Mouse (Mus musculus): ENCODE results near the gene Psma5. TPM values are rescaled to one million over a fixed set of nuclear protein-coding genes. Genes with fewer than 3 reads are reported as not detected.

Psma5 gene
- polyA plus RNA-seq, 1 experiment from 2014 or later, result 324 TPM

DNA sequence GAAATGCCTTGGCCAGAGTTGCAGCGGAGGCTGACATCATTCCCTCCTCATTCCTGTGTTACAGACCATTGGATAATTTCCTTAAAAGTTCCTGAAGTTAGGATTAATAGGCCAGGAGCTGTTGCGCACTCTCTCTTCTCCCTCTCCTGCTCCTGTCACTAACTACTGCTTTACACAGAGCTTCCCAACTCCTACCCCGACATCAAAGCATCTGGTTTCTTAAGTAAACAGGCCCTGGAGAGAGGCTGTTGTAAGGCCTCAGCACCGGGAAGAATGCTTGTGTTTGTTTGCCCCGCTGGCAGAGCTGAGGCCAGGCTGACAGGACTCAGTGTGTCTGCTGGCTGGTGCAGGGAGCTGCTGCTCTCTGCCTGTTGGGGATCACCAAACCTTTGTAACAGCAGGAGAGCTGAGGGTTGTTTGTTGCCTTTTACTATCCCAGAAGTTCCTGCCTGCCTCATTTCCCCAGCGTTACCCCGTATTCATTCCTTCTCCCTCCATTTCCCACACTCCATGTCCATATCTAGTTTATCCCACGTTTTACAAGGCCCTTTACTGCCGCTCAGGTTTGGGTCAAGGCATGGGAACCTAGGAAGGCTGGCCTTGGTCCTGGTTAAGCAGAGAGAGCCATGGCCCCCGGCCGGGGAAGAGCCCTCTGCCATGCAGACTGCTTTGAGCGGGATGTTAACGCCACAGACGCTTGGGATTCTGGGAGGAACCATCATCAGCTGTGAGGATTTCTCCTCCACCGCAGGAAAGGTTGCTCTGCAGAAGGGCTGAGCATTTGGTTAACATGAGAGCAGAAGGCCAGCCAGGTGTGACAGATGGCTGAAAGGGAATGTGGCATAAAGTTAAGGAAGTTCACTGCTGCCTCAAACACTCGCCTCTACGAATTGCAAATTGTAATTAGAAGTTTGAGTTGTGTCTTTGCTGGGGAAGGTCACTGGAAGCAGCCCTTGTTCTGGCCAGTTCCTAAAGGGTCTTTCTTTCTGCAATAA is 31.4 kb downstream of the Psma5 start:
- Histone ChIP-seq H3K36me3 (ENCODE audit: control insufficient read depth, insufficient read depth, low read length) (no peaks in the 10 kb centered on the region), H3K4me1 (ENCODE audit: control insufficient read depth, insufficient read depth, low read length) (peaks cover 55% of the 10 kb centered on the region), H3K4me3 (ENCODE audit: low read depth, low read length) (no peak overlapping the region), H3K9ac (ENCODE audit: low read length) (peak overlapping the region; percentile 13; the same call in 1 of the 2 replicates), H3K27ac (ENCODE audit: low read depth, low read length) (peak overlapping the region; percentile 3; the same call in 1 of the 2 replicates), H3K9me3 (replicated peaks; ENCODE audit: control insufficient read depth, low read length) (no peaks in the 10 kb centered on the region), H3K27me3 (replicated peaks; ENCODE audit: control insufficient read depth, insufficient read depth, low read length) (no peaks in the 10 kb centered on the region), H3K4me2 (ENCODE audit: low read length) (peak overlapping the region; percentile 33)
- WGBS, result 16% methylated on average over 17 of the region's 17 CpGs
- DNase-seq (ENCODE audit: low spot score) (peak; percentile 61), ATAC-seq (no peak)

DNA sequence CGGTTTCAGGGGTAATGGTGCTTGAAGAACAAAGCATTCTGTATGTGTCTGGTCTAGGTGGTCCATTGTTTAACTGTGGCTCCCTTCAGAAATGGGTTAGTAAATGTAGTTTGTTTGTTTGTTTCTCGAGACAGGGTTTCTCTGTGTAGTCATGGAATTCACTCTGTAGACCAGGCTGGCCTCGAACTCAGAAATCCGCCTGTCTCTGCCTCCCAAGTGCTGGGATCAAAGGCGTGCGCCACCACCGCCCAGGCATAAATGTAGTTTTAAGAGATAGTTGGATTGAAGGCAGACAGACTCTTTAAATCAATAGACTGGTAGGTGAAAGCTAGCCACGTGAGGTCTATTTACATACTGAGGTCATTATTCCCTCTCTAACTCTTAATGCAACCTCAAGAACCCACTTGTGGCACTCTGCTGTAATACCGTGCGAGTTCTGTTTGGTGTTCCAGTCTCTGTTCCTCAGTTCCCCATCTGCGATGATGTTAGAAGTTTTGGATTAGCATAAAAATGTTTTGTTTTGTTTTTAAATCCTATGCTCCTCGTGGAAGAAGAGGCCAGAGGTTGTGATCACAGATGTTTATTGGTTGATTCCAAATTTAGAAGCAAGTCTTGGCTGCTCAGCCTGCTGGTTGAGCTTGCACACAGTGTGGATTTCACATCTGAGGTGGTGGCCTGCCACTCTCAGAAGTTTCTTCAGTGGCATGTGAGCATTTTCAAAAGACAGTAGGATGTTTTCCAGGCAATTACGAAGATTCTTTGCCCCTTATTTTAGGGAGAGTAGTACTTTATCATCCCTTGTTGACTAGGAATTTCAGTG is 32.8 kb downstream of the Psma5 start:
- Histone ChIP-seq H3K4me3 (ENCODE audit: low read depth, low read length) (no peak overlapping the region), H3K27ac (ENCODE audit: low read depth, low read length) (no peak overlapping the region), H3K36me3 (ENCODE audit: control insufficient read depth, insufficient read depth, low read length) (no peaks in the 10 kb centered on the region), H3K27me3 (replicated peaks; ENCODE audit: control insufficient read depth, insufficient read depth, low read length) (no peaks in the 10 kb centered on the region), H3K9ac (ENCODE audit: low read length) (no peak overlapping the region), H3K4me1 (ENCODE audit: control insufficient read depth, insufficient read depth, low read length) (peaks cover 59% of the 10 kb centered on the region), H3K4me2 (ENCODE audit: low read length) (no peak overlapping the region), H3K9me3 (replicated peaks; ENCODE audit: control insufficient read depth, low read length) (no peaks in the 10 kb centered on the region)
- DNase-seq (ENCODE audit: low spot score) (no peak), ATAC-seq (no peak)
- 82% methylated on average over 13 of the region's 13 CpGs for WGBS

DNA sequence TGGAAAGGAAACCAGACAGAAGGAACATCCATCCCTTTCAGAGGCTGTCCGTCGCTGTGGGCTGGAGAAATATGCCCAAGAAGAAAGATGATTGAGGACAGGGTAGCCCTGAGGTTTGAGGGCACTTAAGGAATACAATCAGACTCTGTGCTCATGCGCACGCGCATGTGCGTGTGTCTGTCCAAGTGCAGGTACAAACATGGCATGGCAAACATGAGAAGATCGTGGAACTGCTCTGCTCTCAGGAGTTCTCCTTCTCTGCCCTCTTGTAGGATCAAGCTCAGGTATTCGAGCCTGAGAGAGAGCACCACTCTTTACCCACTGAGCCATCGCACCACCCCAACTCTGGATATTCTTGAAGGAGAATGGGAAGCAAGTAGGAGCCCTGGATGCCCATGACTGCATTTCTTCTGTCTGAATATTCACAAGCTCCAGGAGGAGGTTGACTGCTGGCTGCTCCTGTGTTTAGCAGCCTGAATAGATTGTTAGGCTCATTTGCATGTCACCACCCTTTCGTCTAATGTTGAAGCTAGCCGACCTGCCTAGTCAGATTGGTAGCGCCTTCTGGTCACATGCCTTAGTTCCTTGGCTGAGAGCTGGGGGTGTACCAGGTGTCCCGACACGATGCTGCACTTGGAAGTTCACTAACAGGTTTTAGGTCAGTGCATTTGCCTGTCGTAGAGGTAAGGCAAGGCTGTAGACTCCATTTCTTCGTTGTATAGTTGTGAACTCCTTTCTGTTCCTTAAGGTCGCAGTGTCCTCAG is 34.5 kb downstream of the Psma5 start:
- Histone ChIP-seq H3K27ac (ENCODE audit: low read depth, low read length) (no peak overlapping the region), H3K27me3 (replicated peaks; ENCODE audit: control insufficient read depth, insufficient read depth, low read length) (no peaks in the 10 kb centered on the region), H3K4me2 (ENCODE audit: low read length) (no peak overlapping the region), H3K36me3 (ENCODE audit: control insufficient read depth, insufficient read depth, low read length) (no peaks in the 10 kb centered on the region), H3K4me3 (ENCODE audit: low read depth, low read length) (no peak overlapping the region), H3K9ac (ENCODE audit: low read length) (no peak overlapping the region), H3K4me1 (ENCODE audit: control insufficient read depth, insufficient read depth, low read length) (peaks cover 62% of the 10 kb centered on the region), H3K9me3 (replicated peaks; ENCODE audit: control insufficient read depth, low read length) (no peaks in the 10 kb centered on the region)
- DNase-seq (ENCODE audit: low spot score) (peak; percentile 61), ATAC-seq (peak; percentile 47; the same call in 1 of the 2 replicates)
- WGBS, result 64% methylated on average over 17 of the region's 17 CpGs

DNA sequence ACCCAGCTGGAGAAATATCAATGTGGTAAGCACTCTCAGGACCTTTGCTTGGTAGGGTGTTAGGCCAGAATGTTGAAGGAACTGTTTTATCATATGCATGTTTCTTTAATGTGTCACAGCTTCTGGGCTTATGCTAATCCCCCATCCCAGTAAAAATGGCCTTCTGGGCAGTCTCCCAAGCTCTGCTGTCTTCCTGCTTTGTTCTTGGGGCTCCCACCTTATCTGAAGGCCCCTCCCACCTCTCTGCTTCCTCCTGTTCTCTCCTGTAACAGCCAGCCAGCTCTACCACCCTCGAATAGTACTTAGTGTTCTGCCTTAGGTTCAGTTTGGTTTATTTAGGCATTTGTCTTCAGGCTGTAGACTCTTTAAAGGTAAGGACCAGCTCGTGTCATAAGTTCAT is 37.7 kb downstream of the Psma5 start:
- DNase-seq (ENCODE audit: low spot score) (peak; percentile 28), ATAC-seq (no peak)
- WGBS, result 48% methylated on average over 2 of the region's 2 CpGs
- no peak overlapping the region for H3K4me2 ChIP-seq (ENCODE audit: low read length)
- H3K4me1 ChIP-seq (ENCODE audit: control insufficient read depth, insufficient read depth, low read length), result peaks cover 52% of the 10 kb centered on the region
- H3K36me3 ChIP-seq (ENCODE audit: control insufficient read depth, insufficient read depth, low read length), result no peaks in the 10 kb centered on the region
- H3K4me3 ChIP-seq (ENCODE audit: low read depth, low read length), result no peak overlapping the region
- H3K27me3 ChIP-seq (replicated peaks; ENCODE audit: control insufficient read depth, insufficient read depth, low read length), result no peaks in the 10 kb centered on the region
- H3K9ac ChIP-seq (ENCODE audit: low read length), result no peak overlapping the region
- no peak overlapping the region for H3K27ac ChIP-seq (ENCODE audit: low read depth, low read length)
- H3K9me3 ChIP-seq (replicated peaks; ENCODE audit: control insufficient read depth, low read length), result no peaks in the 10 kb centered on the region

DNA sequence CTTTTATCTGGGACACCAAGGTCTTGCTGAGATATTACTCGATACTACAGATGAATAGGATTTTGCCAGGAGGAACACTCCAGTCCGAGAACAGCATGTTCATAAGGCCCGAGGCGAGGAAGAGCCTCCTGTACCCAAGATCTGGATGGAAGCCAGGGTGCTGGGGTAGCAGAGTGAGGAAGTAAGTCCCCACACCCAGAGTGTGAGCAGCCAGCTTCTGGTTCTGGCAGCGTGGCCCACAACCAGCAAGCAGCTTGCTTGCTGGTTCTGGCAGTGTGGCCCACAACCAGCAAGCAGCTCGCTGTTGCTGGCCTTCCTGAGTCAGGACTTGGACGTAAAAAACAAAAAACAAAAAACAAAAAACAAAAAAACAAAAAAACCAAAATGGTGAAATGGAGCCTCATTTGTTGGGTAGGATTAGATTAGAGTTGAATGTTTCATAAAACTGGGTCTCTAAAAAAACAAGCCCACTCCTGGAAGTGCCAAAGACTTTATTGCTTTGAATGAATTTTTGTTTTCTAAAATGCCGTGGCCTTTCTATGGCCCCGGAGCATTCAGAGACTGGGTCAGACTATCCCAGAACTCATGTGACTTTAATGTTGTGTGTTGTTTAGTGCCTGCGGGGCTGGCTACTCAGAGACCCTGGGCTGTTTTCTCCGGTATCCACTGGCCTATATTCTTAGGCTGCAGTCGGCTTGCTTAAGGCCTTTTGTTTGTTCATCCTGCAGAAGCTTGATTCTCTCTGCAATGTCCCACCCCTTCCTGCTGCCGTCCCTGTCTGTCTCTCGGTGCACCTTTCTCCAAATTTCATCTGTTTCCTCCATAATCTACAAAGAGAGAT is 38.9 kb downstream of the Psma5 start:
- DNase-seq (ENCODE audit: low spot score) (peak; percentile 59), ATAC-seq (no peak; the same call in 1 of the 2 replicates)
- Histone ChIP-seq H3K27me3 (replicated peaks; ENCODE audit: control insufficient read depth, insufficient read depth, low read length) (no peaks in the 10 kb centered on the region), H3K36me3 (ENCODE audit: control insufficient read depth, insufficient read depth, low read length) (no peaks in the 10 kb centered on the region), H3K9me3 (replicated peaks; ENCODE audit: control insufficient read depth, low read length) (no peaks in the 10 kb centered on the region), H3K4me3 (ENCODE audit: low read depth, low read length) (0 out of 2 replicates have a peak overlapping the region, but pooled peaks have one; percentile 6), H3K9ac (ENCODE audit: low read length) (peak overlapping the region; percentile 51), H3K4me1 (ENCODE audit: control insufficient read depth, insufficient read depth, low read length) (peaks cover 50% of the 10 kb centered on the region), H3K4me2 (ENCODE audit: low read length) (peak overlapping the region; percentile 36), H3K27ac (ENCODE audit: low read depth, low read length) (peak overlapping the region; percentile 62)
- WGBS, result 16% methylated on average over 14 of the region's 14 CpGs

DNA sequence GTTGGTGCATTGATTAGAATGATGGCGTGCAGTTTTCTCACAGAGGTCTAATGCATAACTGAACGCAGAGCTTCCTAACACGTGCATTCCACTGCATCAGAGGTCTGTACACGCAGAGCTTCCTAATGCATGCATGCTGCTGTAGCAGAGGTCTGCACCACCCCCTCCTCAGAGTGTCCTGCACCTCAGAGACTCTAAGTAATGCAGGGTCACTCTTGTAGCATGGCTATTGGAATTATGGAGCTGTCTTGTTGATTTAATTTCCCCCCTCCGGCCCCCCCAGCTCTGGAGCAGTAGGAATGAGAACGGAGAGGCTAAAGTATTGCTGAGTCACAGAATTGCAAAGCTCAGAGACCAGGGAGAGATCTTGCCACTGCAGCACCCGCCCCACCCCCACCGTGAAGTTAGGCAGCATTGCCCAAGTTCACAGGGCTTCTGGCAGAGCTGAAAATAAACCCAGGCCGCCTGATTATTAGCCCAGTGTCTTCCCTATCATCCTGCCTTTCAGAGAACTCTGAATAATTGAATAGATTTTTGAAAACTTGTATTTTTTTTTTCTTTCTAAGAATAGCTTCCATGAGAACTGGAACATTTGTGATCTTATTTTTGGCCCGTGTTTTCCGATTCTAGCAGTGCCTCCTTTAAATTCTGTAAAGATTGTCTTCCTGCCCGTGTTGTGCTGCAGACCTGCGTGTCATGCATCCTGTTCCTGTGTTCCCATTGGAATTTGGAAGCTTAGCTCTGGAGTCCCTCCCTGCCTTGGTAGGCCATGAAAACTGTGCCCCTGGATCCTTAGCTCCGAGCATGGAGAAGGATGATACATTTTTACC is 39.7 kb downstream of the Psma5 start:
- H3K27ac ChIP-seq (ENCODE audit: low read depth, low read length), result peak overlapping the region; percentile 62
- 0 out of 2 replicates have a peak overlapping the region, but pooled peaks have one; percentile 6 for H3K4me3 ChIP-seq (ENCODE audit: low read depth, low read length)
- no peaks in the 10 kb centered on the region for H3K9me3 ChIP-seq (replicated peaks; ENCODE audit: control insufficient read depth, low read length)
- ATAC-seq (peak; percentile 54), DNase-seq (ENCODE audit: low spot score) (peak; percentile 51)
- no peaks in the 10 kb centered on the region for H3K36me3 ChIP-seq (ENCODE audit: control insufficient read depth, insufficient read depth, low read length)
- H3K27me3 ChIP-seq (replicated peaks; ENCODE audit: control insufficient read depth, insufficient read depth, low read length), result no peaks in the 10 kb centered on the region
- WGBS, result 21% methylated on average over 14 of the region's 14 CpGs
- peak overlapping the region; percentile 36 for H3K4me2 ChIP-seq (ENCODE audit: low read length)
- H3K4me1 ChIP-seq (ENCODE audit: control insufficient read depth, insufficient read depth, low read length), result peaks cover 43% of the 10 kb centered on the region
- H3K9ac ChIP-seq (ENCODE audit: low read length), result peak overlapping the region; percentile 51

DNA sequence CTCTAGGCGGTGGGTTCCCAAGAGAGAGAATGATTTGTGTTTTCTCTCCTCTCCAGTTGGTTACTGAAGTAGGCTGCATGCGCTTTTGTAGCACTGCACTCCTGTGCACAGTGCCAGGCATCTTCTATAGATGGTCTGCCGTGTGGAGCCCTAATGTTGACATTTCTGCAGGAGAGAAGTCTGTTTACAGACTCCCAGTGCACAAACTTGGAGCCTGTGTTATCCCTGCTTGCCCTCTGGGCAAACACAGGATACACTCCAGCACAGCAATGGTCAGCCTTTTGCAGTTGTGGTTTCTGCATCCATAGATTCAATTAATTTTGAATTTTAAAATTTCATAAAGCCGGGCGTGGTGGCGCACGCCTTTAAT is 40.3 kb downstream of the Psma5 start:
- 76% methylated on average over 7 of the region's 7 CpGs for WGBS

More for the DNA sequence above, 40.3 kb downstream of the Psma5 start:
- ATAC-seq (no peak), DNase-seq (ENCODE audit: low spot score) (no peak)
- Histone ChIP-seq H3K9ac (ENCODE audit: low read length) (0 out of 2 replicates have a peak overlapping the region, but pooled peaks have one; percentile 0), H3K27me3 (replicated peaks; ENCODE audit: control insufficient read depth, insufficient read depth, low read length) (no peaks in the 10 kb centered on the region), H3K4me2 (ENCODE audit: low read length) (no peak overlapping the region), H3K27ac (ENCODE audit: low read depth, low read length) (peak overlapping the region; percentile 1; the same call in 1 of the 2 replicates), H3K36me3 (ENCODE audit: control insufficient read depth, insufficient read depth, low read length) (no peaks in the 10 kb centered on the region), H3K4me1 (ENCODE audit: control insufficient read depth, insufficient read depth, low read length) (peaks cover 41% of the 10 kb centered on the region), H3K4me3 (ENCODE audit: low read depth, low read length) (no peak overlapping the region), H3K9me3 (replicated peaks; ENCODE audit: control insufficient read depth, low read length) (no peaks in the 10 kb centered on the region)

All from forebrain, embryonic 14.5 days (tissue).